Mouse (Mus musculus) lung, adult 18-20 months (tissue): Measurements from ENCODE around the gene Spx.

Source experiments
- DNase-seq, 2 experiments: peaks; one replicate each; pipeline ENCODE4 v3.0.0; 2022; ENCODE audit warnings: mixed read lengths in 2 of 2

The Spx gene

DNA sequence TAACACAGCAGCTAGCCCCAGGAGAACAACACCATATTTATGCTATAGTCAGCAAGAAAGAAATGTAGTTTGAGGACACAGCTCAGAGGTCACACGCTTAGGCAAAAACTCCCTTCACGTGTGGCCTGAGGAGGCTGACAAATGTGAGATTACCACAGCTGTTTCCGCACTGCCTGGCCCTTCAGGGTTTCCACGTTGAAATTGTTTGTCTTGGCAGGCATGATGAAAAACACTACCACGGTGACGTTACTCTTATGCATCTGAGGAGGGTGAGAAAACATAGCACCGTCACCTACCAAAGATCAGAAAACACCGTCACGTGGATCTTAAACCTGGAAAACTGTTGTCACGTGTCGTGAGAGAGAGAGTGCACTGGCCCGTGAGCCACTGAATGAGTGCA lies 38.1 kb downstream of the Spx start:
- peak; percentile 15 to 54 for DNase-seq

DNA sequence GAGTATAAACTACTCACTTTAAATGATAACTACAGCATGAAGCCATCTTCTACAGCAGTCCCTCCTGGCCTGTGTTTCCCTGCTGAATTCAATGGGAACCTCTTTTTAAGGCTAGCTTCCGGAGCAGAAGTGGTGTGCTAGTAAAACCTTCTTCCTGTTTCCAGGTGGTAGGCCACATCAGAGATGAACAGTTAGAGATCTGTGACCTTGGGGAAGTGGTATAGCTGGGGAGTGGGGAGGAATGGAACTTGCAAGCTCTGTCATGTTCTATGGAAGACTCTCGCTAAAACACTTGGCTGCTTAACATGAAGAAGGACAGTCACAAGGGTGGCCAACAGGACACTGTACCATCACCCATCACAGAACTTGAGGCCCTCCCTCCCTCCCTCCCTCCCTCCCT lies 40.1 kb downstream of the Spx start:
- no peak for DNase-seq

DNA sequence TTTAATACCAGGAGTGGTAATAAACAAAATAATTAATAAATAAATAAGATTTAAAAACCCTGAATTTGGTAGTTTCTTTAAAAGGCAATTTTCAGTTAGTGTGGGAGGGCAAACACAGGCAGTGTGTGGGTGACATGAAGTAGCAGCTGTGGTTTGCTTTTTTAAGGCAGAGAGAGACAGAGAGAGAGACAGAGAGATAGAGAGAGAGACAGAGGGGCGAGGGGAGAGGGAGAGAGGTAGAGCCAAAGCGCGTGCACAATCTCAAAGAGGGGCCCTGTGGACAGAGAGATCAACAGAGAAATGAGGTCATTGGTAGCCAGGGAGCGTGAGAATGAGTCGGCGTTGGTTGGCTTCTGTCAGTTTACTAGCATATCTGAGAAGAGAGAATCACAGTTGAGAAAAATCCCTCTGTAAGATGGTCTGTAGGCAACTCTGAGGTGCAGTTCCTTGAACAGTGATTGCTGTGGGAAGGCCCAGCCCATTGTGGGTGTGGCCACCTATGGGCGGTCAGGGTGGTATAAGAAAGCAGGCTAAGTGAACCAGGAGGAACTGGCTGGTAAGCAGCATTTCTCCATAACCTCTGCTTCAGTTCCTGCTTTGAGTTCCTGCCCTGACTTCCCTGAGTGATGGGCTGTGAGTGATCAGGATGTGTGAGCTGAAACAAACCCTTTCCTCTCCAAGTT lies 42.2 kb downstream of the Spx start:
- no peak for DNase-seq

DNA sequence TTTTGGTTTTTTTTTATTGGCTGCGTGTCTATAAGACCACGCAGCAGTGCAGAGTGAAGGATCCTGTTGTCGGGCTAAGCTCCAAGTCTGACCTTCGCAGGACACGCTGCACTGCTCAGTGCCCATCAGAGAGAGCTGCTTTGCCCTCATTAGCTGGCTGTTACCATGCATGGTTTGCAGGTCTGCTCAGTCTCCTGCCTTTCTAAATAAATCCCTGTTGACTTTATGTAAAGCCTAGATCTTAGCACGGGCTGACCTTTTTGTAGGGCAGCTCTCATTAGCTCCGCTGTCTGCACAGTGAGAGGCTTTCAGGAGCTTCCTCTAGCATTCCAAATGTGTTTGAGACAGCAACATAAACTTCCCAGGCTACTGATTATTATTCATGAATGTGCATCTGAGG lies 44.8 kb downstream of the Spx start:
- no peak for DNase-seq

DNA sequence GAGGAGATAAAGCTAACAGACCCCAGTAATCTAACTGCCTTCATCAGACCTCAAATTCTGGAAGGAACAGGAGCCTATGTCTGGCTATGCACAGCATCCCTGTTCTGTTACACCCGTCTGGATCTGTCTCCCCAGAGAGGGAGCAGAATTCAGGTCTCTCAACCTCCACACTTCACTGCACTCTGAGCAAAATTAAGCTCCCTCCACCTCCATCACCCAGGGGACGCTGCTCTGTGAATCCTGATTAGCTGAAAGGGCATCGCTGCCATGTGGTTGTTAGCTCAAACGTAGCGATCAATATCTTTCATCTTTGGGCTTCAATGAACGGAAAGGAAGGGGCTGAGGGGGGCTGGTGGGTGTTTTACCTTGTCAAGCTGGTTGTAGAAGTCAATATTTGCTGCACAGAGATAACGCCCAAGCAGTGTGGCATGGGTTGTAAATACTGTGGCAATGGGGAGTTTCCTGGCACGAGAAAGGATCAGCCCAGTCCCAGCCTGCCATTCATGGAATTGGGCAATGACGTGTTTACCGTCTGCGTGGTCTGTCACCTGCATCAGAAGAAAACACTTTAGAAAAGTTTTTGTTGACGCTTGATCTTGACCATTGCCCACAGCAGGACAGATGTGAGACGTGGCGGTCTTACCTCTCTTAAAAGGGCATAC lies 45.9 kb downstream of the Spx start:
- peak; percentile 12 to 13 for DNase-seq

DNA sequence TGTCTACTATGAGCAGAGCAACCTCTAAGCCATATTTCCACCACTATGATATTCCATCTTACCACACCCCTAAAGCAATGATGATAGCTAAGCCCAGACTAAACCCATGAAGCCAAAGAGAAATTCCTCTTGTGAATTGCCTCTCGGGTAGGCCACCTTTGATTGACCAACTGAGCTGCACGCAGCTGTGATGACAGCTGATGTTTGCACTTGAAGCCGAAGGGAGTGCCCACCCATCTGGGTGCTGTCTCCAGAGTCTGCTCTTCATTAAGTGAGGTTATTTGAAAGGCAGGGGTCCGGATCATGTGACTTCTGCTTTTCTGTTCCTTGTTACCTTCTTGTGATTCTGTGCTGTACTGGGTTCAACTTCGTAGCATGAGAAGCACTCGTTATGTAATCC lies 49.0 kb downstream of the Spx start:
- no peak for DNase-seq
